Comparison of ENCODE assay signal across 20 mouse cellular contexts in the genomic region with DNA sequence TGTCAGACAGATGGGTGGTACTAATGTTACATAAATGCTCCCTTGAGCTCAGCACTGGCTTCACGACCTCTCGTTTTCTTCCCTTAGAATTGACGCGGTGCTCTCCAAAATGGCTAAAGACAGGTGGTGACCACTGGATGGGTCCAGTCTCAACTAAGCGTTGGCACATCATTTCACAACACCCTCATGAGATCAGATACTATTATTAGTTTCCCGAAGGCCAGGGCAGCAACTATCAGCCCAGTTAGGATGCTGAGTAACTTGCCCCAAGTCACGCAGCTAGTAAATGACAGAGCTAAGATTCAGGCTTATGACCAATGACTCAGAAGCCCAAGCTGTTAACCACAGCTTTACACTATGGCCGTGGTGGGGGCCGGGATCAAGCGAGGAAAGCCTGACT. TPM values are rescaled to one million over a fixed set of nuclear protein-coding genes. Genes with fewer than 3 reads are reported as not detected.
A peak's percentile ranks its signal among the peaks of the same experiment; 100 is the strongest.
DNase-seq lines count a peak whose midpoint lies in the region.
"Had no signal": no experiment of that assay in that cellular context is flagged by ENCODE, and none has a peak within 500 bp of the region (broad histone marks: within the 10 kb centered on the region; RNA-seq: fewer than 3 reads in every experiment).

No protein-coding gene starts in this region.

- peaks cover 66% of the 10 kb centered on the region for H3K79me2 ChIP-seq in macrophage (ENCODE audit: inconsistent target)

- no peak overlapping the region for H3K4me3 ChIP-seq in macrophage (ENCODE audit: inconsistent target)
- H3K4me3 ChIP-seq: embryonic facial prominence, embryonic 10.5 days; forebrain, embryonic 15.5 days; heart, embryonic 13.5 days; limb, embryonic 15.5 days; liver, embryonic 15.5 days; midbrain, embryonic 10.5 days; neural tube, embryonic 12.5 days had no signal

- peak overlapping the region; percentile 99 for H3K27ac ChIP-seq in macrophage
- H3K27ac ChIP-seq: embryonic facial prominence, embryonic 10.5 days; forebrain, embryonic 15.5 days; heart, embryonic 13.5 days; kidney, postnatal 0 days; limb, embryonic 15.5 days; liver, embryonic 15.5 days; midbrain, embryonic 10.5 days; neural tube, embryonic 12.5 days had no signal

- peak; percentile 71 for DNase-seq in layer of hippocampus, adult 9-11 months
- DNase-seq in layer of hippocampus, postnatal 25 days (ENCODE audit: extremely low spot score in 1 of 2, low spot score in 1 of 2) = no peak
- peak; percentile 69 for DNase-seq in NIH3T3 (ENCODE audit: low read depth)
- DNase-seq in skeletal muscle tissue, adult 2 months (ENCODE audit: low read depth, low spot score) = peak; percentile 67
- no peak for DNase-seq in adrenal gland, adult 2 months
- DNase-seq in adrenal gland, adult (ENCODE audit: inconsistent age in 2 of 2, low spot score in 1 of 2) = no peak
- DNase-seq: adrenal gland, postnatal 14 days; cerebellum, adult 11 months; kidney, adult 11 months; lung, postnatal 10 days; thymus, postnatal 4 days had no signal

- 7% methylated on average over 10 of the region's 10 CpGs for WGBS in macrophage (ENCODE audit: missing documents)

- H3K36me3 ChIP-seq in macrophage (ENCODE audit: inconsistent target) = no peaks in the 10 kb centered on the region
- H3K36me3 ChIP-seq: embryonic facial prominence, embryonic 10.5 days; forebrain, embryonic 15.5 days; heart, embryonic 13.5 days; limb, embryonic 15.5 days; liver, embryonic 15.5 days; midbrain, embryonic 10.5 days; neural tube, embryonic 12.5 days had no signal

RNA-seq across cellular contexts. Expression of a gene that starts 37.2 kb away (rescaled TPM):
- 10 to 100 TPM; 58.9 to 59.9 TPM for total RNA-seq in layer of hippocampus, postnatal 25 days (2021)
- 1,000 to 10,000 TPM in 13 of 26 experiments, 100 to 1,000 TPM in 13; 377 to 2,472 (median 952) TPM for total RNA-seq in macrophage (2018; cell fraction: chromatin; rRNA removed)
- 100 to 1,000 TPM; 337 to 883 (median 545) TPM for total RNA-seq in macrophage (2018; cell fraction: cytosol; rRNA removed)
- 1,000 to 10,000 TPM in 9 of 26 experiments, 100 to 1,000 TPM in 17; 456 to 1,463 (median 788) TPM for total RNA-seq in macrophage (2018; cell fraction: nucleus; rRNA removed)
- 244 to 329 TPM (median 315 TPM) in 3 replicates for polyA plus RNA-seq in macrophage (2018)
- total RNA-seq in adrenal gland, adult 2 months (2021) = 10 to 100 TPM; 24.8 to 24.9 TPM
- 1.2 and 1.6 TPM in 2 replicates for polyA plus RNA-seq in adrenal gland, adult 2 months (2012; rRNA removed)

Comparison
In these comparisons a context has a peak if more than half of its experiments do, and no peak if none do; other contexts are left out.
1. DNase-seq: peak in layer of hippocampus, adult 9-11 months (single experiment), NIH3T3 (single experiment) and skeletal muscle tissue, adult 2 months (single experiment); none in layer of hippocampus, postnatal 25 days (0 of 2), adrenal gland, adult 2 months (single experiment) and adrenal gland, adult (0 of 2).